Comparison of ENCODE assay signal across 9 mouse cellular contexts in the genomic region with DNA sequence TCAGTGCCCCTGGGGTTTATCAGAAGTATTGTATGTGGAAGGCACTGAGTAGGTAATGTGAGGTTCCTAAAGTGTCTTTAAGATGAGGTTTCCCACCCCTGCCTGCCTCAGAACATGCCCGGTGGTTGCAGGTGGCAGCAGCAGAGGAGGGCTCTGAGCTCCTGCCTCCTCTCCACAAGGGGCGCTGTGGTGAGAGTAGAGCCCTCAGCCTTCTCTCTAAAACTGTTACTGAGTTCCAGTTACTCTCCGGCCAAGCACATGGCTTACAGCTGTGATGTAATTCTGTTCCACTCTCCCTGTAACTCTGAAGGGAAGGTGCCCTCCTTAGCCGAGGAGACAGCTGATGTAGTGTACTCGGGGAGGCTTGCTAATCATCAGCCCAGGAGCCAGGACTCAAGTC. TPM values are rescaled to one million over a fixed set of nuclear protein-coding genes. Genes with fewer than 3 reads are reported as not detected.
A peak's percentile ranks its signal among the peaks of the same experiment; 100 is the strongest.
DNase-seq lines count a peak whose midpoint lies in the region; ATAC-seq and TF ChIP-seq lines count a peak whose summit lies in the region.
"Had no signal": no experiment of that assay in that cellular context is flagged by ENCODE, and none has a peak within 500 bp of the region (broad histone marks: within the 10 kb centered on the region; RNA-seq: fewer than 3 reads in every experiment).

No protein-coding gene starts in this region.

- 0 out of 2 replicates have a peak, but pooled peaks have one; percentile 64 for ATAC-seq in frontal cortex, adult (ENCODE audit: low TSS enrichment)
- peak; percentile 71 for ATAC-seq in common myeloid progenitor, adult 5-6 weeks (replicated peaks; ENCODE audit: low read depth, poor library complexity, severe bottlenecking)
- peak; percentile 57 for ATAC-seq in lung, postnatal 0 days

- peaks cover 53% of the 10 kb centered on the region; the same call in 1 of the 2 replicates for H3K36me3 ChIP-seq in lung, postnatal 0 days (ENCODE audit: insufficient read depth, low read length)

- no peaks in the 10 kb centered on the region for H3K4me1 ChIP-seq in lung, postnatal 0 days (ENCODE audit: insufficient read depth, low read depth, low read length)
- H3K4me1 ChIP-seq: neural tube, embryonic 12.5 days had no signal

- no peaks in the 10 kb centered on the region for H3K27me3 ChIP-seq in lung, postnatal 0 days (replicated peaks; ENCODE audit: insufficient read depth, low read length)
- H3K27me3 ChIP-seq: neural tube, embryonic 12.5 days had no signal

- DNase-seq in frontal cortex, postnatal 25 days (ENCODE audit: low spot score in 2 of 2), result no peak
- DNase-seq in ovary, postnatal 36 days (ENCODE audit: low spot score), result peak; percentile 27
- no peak for DNase-seq in ovary, postnatal 14 days (ENCODE audit: low spot score)
- DNase-seq in lung, postnatal 0 days (ENCODE audit: low spot score), result peak; percentile 50
- DNase-seq in natural killer cell, adult 2 months (ENCODE audit: low spot score in 2 of 2), result no peak
- no peak for DNase-seq in spleen, postnatal 14 days (ENCODE audit: low spot score in 2 of 2)

- WGBS in lung, postnatal 0 days, result 56% methylated on average over 5 of the region's 5 CpGs

- no peak overlapping the region for H3K9ac ChIP-seq in lung, postnatal 0 days (replicated peaks; ENCODE audit: low read depth)
- H3K9ac ChIP-seq: neural tube, embryonic 12.5 days had no signal

- TF ChIP-seq EP300 in lung, postnatal 0 days (IDR thresholded peaks at IDR 0.05), result no peak

- no peak overlapping the region for H3K4me2 ChIP-seq in lung, postnatal 0 days (replicated peaks; ENCODE audit: low read depth, low read length)
- H3K4me2 ChIP-seq: neural tube, embryonic 12.5 days had no signal

- peak; percentile 69 for TF ChIP-seq CTCF in lung, postnatal 0 days (IDR thresholded peaks at IDR 0.05)

- H3K4me3 ChIP-seq in lung, postnatal 0 days (ENCODE audit: low read depth, low read length), result no peak overlapping the region
- H3K4me3 ChIP-seq: neural tube, embryonic 12.5 days had no signal

- no peak overlapping the region for H3K27ac ChIP-seq in lung, postnatal 0 days (ENCODE audit: low read length)
- H3K27ac ChIP-seq: neural tube, embryonic 12.5 days had no signal

- no peaks in the 10 kb centered on the region for H3K9me3 ChIP-seq in lung, postnatal 0 days (ENCODE audit: low read length)
- H3K9me3 ChIP-seq: neural tube, embryonic 12.5 days had no signal

RNA-seq across cellular contexts. Expression of gene Smad9, which starts 9.6 kb away (rescaled TPM):
- not detected in 2 replicates for total RNA-seq in common myeloid progenitor, adult 5-6 weeks (2017)
- 1.4 and 1.7 TPM in 2 replicates for polyA plus RNA-seq in lung, postnatal 0 days (2015; fragmentation: Nextera tagmentation; extraction: Ambion mirVana)

RNA-seq across cellular contexts. Expression of gene Alg5, which starts 10.5 kb away (rescaled TPM):
- total RNA-seq in common myeloid progenitor, adult 5-6 weeks (2017), result 35.1 and 40.8 TPM in 2 replicates
- polyA plus RNA-seq in lung, postnatal 0 days (2015; fragmentation: Nextera tagmentation; extraction: Ambion mirVana), result 53.5 and 65.8 TPM in 2 replicates

RNA-seq across cellular contexts. Expression of gene Exosc8, which starts 10.6 kb away (rescaled TPM):
- 207 and 282 TPM in 2 replicates for total RNA-seq in common myeloid progenitor, adult 5-6 weeks (2017)
- 37.1 and 39.0 TPM in 2 replicates for polyA plus RNA-seq in lung, postnatal 0 days (2015; fragmentation: Nextera tagmentation; extraction: Ambion mirVana)

RNA-seq across cellular contexts. Expression of gene Gm21958, which starts 31.6 kb away (rescaled TPM):
- total RNA-seq in common myeloid progenitor, adult 5-6 weeks (2017), result 1.1 TPM in 1 of 2 replicates, not detected in the other
- polyA plus RNA-seq in lung, postnatal 0 days (2015; fragmentation: Nextera tagmentation; extraction: Ambion mirVana), result not detected in 2 replicates
- polyA plus RNA-seq: neural tube, embryonic 12.5 days had no signal

RNA-seq across cellular contexts. Expression of gene Supt20, which starts 53.2 kb away (rescaled TPM):
- 75.1 and 91.2 TPM in 2 replicates for total RNA-seq in common myeloid progenitor, adult 5-6 weeks (2017)
- polyA plus RNA-seq in lung, postnatal 0 days (2015; fragmentation: Nextera tagmentation; extraction: Ambion mirVana), result 50.6 and 54.3 TPM in 2 replicates

Comparison
In these comparisons a context has a peak if more than half of its experiments do, and no peak if none do; other contexts are left out.
1. DNase-seq: peak in ovary, postnatal 36 days (single experiment) and lung, postnatal 0 days (single experiment); none in frontal cortex, postnatal 25 days (0 of 2), ovary, postnatal 14 days (single experiment), natural killer cell, adult 2 months (0 of 2) and spleen, postnatal 14 days (0 of 2).
2. Peak in every context shown above with its lines, with median percentiles within 50 percentile points of each other: ATAC-seq.